Mouse (Mus musculus): Measurements from ENCODE around the gene Ipo5. TPM values are rescaled to one million over a fixed set of nuclear protein-coding genes. Genes with fewer than 3 reads are reported as not detected.

Ipo5 gene
- polyA plus RNA-seq, 1 experiment from 2014 or later = 123 TPM

DNA sequence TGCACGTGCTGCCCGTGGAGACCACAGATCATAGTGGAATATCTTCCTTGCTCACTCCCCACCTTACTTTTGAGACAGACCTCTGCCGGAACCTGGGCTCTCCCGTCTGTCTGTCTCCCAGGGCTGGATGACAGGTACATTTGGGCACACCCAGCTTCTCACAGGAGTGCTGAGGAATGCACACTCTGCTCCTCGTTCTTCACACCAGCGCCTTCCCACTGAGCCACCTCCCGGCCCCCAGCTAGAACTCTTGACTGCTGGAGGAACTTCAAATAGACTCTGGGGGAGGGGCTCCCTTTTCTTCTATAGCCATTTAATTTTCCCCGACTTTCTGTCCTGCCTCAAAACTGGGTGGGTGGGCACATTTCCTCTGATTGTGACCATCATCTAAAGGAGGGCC, 49.5 kb downstream of the Ipo5 start:
- WGBS = 61% methylated on average over 8 of the region's 8 CpGs
- H3K4me3 ChIP-seq (ENCODE audit: low read depth, low read length) = no peak overlapping the region
- no peak for ATAC-seq (replicated peaks; ENCODE audit: low FRiP score, low TSS enrichment, low read depth)
- H3K9me3 ChIP-seq (ENCODE audit: control insufficient read depth, low read length) = no peaks in the 10 kb centered on the region
- no peaks in the 10 kb centered on the region for H3K4me1 ChIP-seq (replicated peaks; ENCODE audit: control insufficient read depth, insufficient read depth, low read length)
- no peak overlapping the region for H3K27ac ChIP-seq (ENCODE audit: low read depth)
- no peaks in the 10 kb centered on the region for H3K27me3 ChIP-seq (replicated peaks; ENCODE audit: control insufficient read depth, insufficient read depth, low read length)
- H3K36me3 ChIP-seq (ENCODE audit: control insufficient read depth, insufficient read depth, low read length) = no peaks in the 10 kb centered on the region
- DNase-seq (ENCODE audit: low spot score) = no peak
- no peak overlapping the region for H3K4me2 ChIP-seq (ENCODE audit: low read length)
- no peak overlapping the region for H3K9ac ChIP-seq (ENCODE audit: low read length)

DNA sequence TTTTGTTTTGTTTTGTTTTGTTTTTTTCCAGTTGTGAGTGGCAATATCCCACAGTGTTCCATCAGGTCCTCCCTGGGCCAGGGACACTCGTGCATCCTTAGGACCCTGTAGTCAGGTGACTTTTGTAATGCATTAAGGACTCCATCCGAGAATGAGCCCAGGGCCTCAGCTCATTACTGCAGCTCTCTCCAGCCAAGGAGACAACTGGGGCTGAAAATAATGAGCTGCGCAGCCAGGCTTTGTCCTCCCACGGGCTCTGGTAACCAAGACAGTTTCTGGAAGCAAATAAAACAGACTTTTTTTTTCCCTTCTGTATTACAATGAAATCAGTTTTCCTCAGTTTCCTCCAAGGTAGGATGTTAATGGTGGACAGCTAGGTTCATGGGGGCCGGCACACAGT, 50.0 kb downstream of the Ipo5 start:
- Histone ChIP-seq H3K27ac (ENCODE audit: low read depth) (no peak overlapping the region), H3K9me3 (ENCODE audit: control insufficient read depth, low read length) (no peaks in the 10 kb centered on the region), H3K36me3 (ENCODE audit: control insufficient read depth, insufficient read depth, low read length) (no peaks in the 10 kb centered on the region), H3K27me3 (replicated peaks; ENCODE audit: control insufficient read depth, insufficient read depth, low read length) (no peaks in the 10 kb centered on the region), H3K9ac (ENCODE audit: low read length) (no peak overlapping the region), H3K4me3 (ENCODE audit: low read depth, low read length) (no peak overlapping the region), H3K4me1 (replicated peaks; ENCODE audit: control insufficient read depth, insufficient read depth, low read length) (no peaks in the 10 kb centered on the region), H3K4me2 (ENCODE audit: low read length) (no peak overlapping the region)
- DNase-seq (ENCODE audit: low spot score) (no peak), ATAC-seq (replicated peaks; ENCODE audit: low FRiP score, low TSS enrichment, low read depth) (no peak)
- WGBS = 60% methylated on average over 5 of the region's 5 CpGs

DNA sequence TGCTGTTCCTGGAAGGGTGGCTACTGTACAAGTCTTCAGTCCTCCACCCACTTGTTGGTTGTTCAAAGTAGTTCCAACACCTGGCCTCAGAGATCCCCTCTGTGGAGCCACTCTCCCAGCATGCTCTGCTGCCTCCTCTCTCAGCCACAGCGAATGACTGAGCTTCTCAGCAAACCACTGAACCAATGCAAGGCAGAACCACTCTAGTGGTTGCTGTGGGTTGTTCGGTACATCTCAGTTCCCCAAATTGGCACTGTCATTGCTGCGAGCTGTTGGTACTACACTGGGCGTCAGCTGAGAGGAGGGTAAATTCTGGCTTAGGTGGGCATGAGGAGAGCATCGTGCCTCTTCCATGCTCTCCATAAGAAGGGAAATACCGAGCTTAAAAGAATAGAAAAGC, 56.0 kb downstream of the Ipo5 start:
- Histone ChIP-seq H3K4me3 (ENCODE audit: low read depth, low read length) (no peak overlapping the region), H3K36me3 (ENCODE audit: control insufficient read depth, insufficient read depth, low read length) (no peaks in the 10 kb centered on the region), H3K4me2 (ENCODE audit: low read length) (no peak overlapping the region), H3K9me3 (ENCODE audit: control insufficient read depth, low read length) (no peaks in the 10 kb centered on the region), H3K27ac (ENCODE audit: low read depth) (no peak overlapping the region), H3K27me3 (replicated peaks; ENCODE audit: control insufficient read depth, insufficient read depth, low read length) (no peaks in the 10 kb centered on the region), H3K4me1 (replicated peaks; ENCODE audit: control insufficient read depth, insufficient read depth, low read length) (no peaks in the 10 kb centered on the region), H3K9ac (ENCODE audit: low read length) (no peak overlapping the region)
- 89% methylated on average over 6 of the region's 6 CpGs for WGBS
- ATAC-seq (replicated peaks; ENCODE audit: low FRiP score, low TSS enrichment, low read depth) = no peak
- DNase-seq (ENCODE audit: low spot score) = no peak

DNA sequence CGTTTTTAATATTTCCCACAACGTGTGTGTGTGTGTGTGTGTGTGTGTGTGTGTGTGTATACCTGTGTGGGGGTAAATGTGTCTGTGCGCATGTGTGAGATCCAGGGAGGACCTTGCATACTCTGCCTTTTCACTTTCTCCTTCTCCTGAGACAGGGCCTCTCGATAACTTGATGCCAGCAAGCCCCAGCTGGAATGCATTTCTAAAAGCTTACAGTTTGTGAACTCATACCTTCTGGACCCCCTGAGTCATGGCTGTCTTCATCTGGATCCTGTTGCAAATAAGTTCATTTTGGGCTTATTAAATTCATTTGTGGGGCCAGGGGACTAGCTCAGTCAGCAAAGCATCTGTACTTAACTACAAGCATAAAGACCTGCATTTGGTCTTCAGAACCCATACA, 57.7 kb downstream of the Ipo5 start:
- no peak overlapping the region for H3K27ac ChIP-seq (ENCODE audit: low read depth)
- no peaks in the 10 kb centered on the region for H3K9me3 ChIP-seq (ENCODE audit: control insufficient read depth, low read length)
- WGBS = 85% methylated on average over 4 of the region's 4 CpGs
- no peak overlapping the region for H3K4me2 ChIP-seq (ENCODE audit: low read length)
- H3K27me3 ChIP-seq (replicated peaks; ENCODE audit: control insufficient read depth, insufficient read depth, low read length) = no peaks in the 10 kb centered on the region
- ATAC-seq (replicated peaks; ENCODE audit: low FRiP score, low TSS enrichment, low read depth) (no peak), DNase-seq (ENCODE audit: low spot score) (no peak)
- no peak overlapping the region for H3K9ac ChIP-seq (ENCODE audit: low read length)
- no peak overlapping the region for H3K4me3 ChIP-seq (ENCODE audit: low read depth, low read length)
- H3K36me3 ChIP-seq (ENCODE audit: control insufficient read depth, insufficient read depth, low read length) = no peaks in the 10 kb centered on the region
- no peaks in the 10 kb centered on the region for H3K4me1 ChIP-seq (replicated peaks; ENCODE audit: control insufficient read depth, insufficient read depth, low read length)

DNA sequence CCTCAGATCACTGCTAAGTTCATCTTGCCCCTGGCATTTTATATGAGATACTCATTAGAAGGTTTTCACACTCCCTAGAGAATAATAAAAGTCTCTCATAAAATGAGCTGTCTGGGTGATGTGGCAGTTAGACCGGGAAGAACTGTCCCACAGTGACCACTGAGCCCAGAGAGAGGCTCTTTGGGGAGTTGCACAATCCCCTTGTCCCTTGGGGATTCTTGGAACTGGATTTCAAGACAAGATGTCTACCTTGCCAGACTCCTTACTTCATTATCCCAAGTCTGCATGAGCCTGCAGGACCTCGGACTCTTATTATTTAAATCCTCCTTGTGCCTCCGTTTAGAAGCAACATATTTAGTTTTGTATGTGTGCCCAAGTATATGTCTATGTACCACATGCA, 58.6 kb downstream of the Ipo5 start:
- Histone ChIP-seq H3K27me3 (replicated peaks; ENCODE audit: control insufficient read depth, insufficient read depth, low read length) (no peaks in the 10 kb centered on the region), H3K4me1 (replicated peaks; ENCODE audit: control insufficient read depth, insufficient read depth, low read length) (no peaks in the 10 kb centered on the region), H3K36me3 (ENCODE audit: control insufficient read depth, insufficient read depth, low read length) (no peaks in the 10 kb centered on the region), H3K4me2 (ENCODE audit: low read length) (no peak overlapping the region), H3K4me3 (ENCODE audit: low read depth, low read length) (no peak overlapping the region), H3K9me3 (ENCODE audit: control insufficient read depth, low read length) (no peaks in the 10 kb centered on the region), H3K27ac (ENCODE audit: low read depth) (no peak overlapping the region), H3K9ac (ENCODE audit: low read length) (no peak overlapping the region)
- WGBS = 83% methylated on average over 3 of the region's 3 CpGs
- ATAC-seq (replicated peaks; ENCODE audit: low FRiP score, low TSS enrichment, low read depth) (no peak), DNase-seq (ENCODE audit: low spot score) (no peak)

DNA sequence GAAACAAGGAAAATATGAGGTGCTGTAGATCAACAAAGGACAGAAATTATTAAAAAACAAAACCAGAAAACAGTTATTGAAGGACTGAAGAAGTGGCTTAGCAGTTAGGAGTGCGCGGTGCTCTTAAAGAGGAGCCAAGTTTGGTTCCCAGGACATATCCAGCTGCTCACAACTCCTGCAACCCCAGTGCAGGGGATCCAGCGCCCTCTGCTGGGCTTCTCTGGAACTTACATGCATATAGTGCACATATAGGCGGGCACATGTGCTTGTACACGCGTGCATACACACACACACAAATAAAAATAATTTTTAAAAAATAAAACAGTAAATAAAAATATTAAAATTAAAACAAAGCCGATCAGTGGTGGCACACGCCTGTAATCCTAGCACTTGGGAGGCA, 59.6 kb downstream of the Ipo5 start:
- H3K4me2 ChIP-seq (ENCODE audit: low read length) = no peak overlapping the region
- H3K4me3 ChIP-seq (ENCODE audit: low read depth, low read length) = no peak overlapping the region
- 84% methylated on average over 8 of the region's 8 CpGs for WGBS
- H3K4me1 ChIP-seq (replicated peaks; ENCODE audit: control insufficient read depth, insufficient read depth, low read length) = no peaks in the 10 kb centered on the region
- H3K27me3 ChIP-seq (replicated peaks; ENCODE audit: control insufficient read depth, insufficient read depth, low read length) = no peaks in the 10 kb centered on the region
- ATAC-seq (replicated peaks; ENCODE audit: low FRiP score, low TSS enrichment, low read depth) (no peak), DNase-seq (ENCODE audit: low spot score) (no peak)
- H3K9ac ChIP-seq (ENCODE audit: low read length) = no peak overlapping the region
- H3K27ac ChIP-seq (ENCODE audit: low read depth) = no peak overlapping the region
- no peaks in the 10 kb centered on the region for H3K9me3 ChIP-seq (ENCODE audit: control insufficient read depth, low read length)
- no peaks in the 10 kb centered on the region for H3K36me3 ChIP-seq (ENCODE audit: control insufficient read depth, insufficient read depth, low read length)

DNA sequence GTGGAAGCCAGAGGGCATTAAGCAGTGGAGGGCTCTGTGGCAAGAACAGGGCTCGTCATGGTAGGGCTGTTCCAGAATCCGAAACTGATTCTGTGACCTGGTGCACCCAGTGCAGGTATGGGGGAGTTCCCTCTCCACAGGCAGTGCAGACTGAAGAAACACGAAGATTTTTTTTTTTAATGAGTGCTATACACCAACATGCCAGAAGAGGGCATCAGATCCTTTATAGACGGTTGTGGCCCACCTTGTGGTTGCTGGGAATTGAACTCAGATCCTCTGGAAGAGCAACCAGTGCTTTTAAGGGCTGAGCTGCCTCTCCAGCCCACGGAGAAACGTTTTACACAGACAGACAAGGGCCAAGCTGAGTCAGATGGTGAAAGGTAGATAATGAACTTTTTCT, 60.3 kb downstream of the Ipo5 start:
- H3K27ac ChIP-seq (ENCODE audit: low read depth) = no peak overlapping the region
- no peak for DNase-seq (ENCODE audit: low spot score)
- no peak for ATAC-seq (replicated peaks; ENCODE audit: low FRiP score, low TSS enrichment, low read depth)
- no peaks in the 10 kb centered on the region for H3K4me1 ChIP-seq (replicated peaks; ENCODE audit: control insufficient read depth, insufficient read depth, low read length)
- H3K9ac ChIP-seq (ENCODE audit: low read length) = no peak overlapping the region
- 63% methylated on average over 6 of the region's 6 CpGs for WGBS
- no peak overlapping the region for H3K4me2 ChIP-seq (ENCODE audit: low read length)
- H3K4me3 ChIP-seq (ENCODE audit: low read depth, low read length) = no peak overlapping the region
- H3K27me3 ChIP-seq (replicated peaks; ENCODE audit: control insufficient read depth, insufficient read depth, low read length) = no peaks in the 10 kb centered on the region
- no peaks in the 10 kb centered on the region for H3K36me3 ChIP-seq (ENCODE audit: control insufficient read depth, insufficient read depth, low read length)
- H3K9me3 ChIP-seq (ENCODE audit: control insufficient read depth, low read length) = no peaks in the 10 kb centered on the region

DNA sequence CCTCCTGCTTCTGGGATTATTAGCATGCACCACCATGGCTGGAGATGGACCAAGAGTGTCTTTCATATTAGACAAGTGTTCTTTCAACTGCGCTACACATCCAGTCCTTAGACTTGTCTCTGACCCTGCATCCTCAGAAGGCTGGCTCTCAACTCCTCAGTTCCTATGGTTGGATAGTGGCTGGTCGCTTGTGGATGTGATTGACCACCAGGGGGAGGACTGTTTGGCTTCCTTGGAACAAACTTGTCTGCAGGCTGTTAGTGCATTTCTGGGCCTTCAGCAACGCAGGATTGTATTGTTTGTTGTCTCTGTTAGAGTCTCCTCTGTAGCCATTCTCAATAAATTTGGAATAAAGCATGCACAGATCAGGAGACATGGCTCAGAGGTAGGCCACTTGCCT, 68.5 kb downstream of the Ipo5 start:
- no peak overlapping the region for H3K4me2 ChIP-seq (ENCODE audit: low read length)
- H3K9me3 ChIP-seq (ENCODE audit: control insufficient read depth, low read length) = no peaks in the 10 kb centered on the region
- DNase-seq (ENCODE audit: low spot score) (no peak), ATAC-seq (replicated peaks; ENCODE audit: low FRiP score, low TSS enrichment, low read depth) (no peak)
- H3K9ac ChIP-seq (ENCODE audit: low read length) = no peak overlapping the region
- no peak overlapping the region for H3K4me3 ChIP-seq (ENCODE audit: low read depth, low read length)
- H3K27me3 ChIP-seq (replicated peaks; ENCODE audit: control insufficient read depth, insufficient read depth, low read length) = no peaks in the 10 kb centered on the region
- no peaks in the 10 kb centered on the region for H3K36me3 ChIP-seq (ENCODE audit: control insufficient read depth, insufficient read depth, low read length)
- no peaks in the 10 kb centered on the region for H3K4me1 ChIP-seq (replicated peaks; ENCODE audit: control insufficient read depth, insufficient read depth, low read length)
- no peak overlapping the region for H3K27ac ChIP-seq (ENCODE audit: low read depth)
- WGBS = 48% methylated on average over 3 of the region's 3 CpGs

DNA sequence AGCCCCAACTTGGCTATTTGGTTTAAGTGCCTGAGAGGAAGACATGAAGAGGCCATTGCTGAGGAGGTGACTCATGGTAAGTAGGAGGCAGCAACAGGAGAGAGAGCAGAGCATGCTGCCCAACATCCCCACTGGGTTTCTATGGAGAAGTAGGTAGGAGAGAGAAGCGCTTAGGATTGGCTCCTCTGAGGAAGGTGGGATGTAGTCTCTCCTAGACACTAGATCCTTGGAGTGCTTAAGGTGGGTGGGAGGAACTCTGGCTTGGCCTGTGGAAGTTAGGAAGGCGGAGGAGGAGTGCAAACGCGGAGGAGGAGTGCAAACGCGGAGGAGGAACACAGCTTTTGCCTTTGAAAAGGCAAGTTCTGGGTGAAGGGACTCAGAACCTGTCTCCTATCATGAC, 78.1 kb downstream of the Ipo5 start:
- Histone ChIP-seq H3K9me3 (ENCODE audit: control insufficient read depth, low read length) (no peaks in the 10 kb centered on the region), H3K4me1 (replicated peaks; ENCODE audit: control insufficient read depth, insufficient read depth, low read length) (no peaks in the 10 kb centered on the region), H3K36me3 (ENCODE audit: control insufficient read depth, insufficient read depth, low read length) (no peaks in the 10 kb centered on the region), H3K27me3 (replicated peaks; ENCODE audit: control insufficient read depth, insufficient read depth, low read length) (no peaks in the 10 kb centered on the region), H3K4me2 (ENCODE audit: low read length) (no peak overlapping the region), H3K4me3 (ENCODE audit: low read depth, low read length) (no peak overlapping the region), H3K9ac (ENCODE audit: low read length) (no peak overlapping the region), H3K27ac (ENCODE audit: low read depth) (no peak overlapping the region)
- WGBS = 61% methylated on average over 6 of the region's 6 CpGs
- no peak for DNase-seq (ENCODE audit: low spot score)
- ATAC-seq (replicated peaks; ENCODE audit: low FRiP score, low TSS enrichment, low read depth) = no peak
